Mouse (Mus musculus): Measurements from ENCODE around the gene Pacsin2. TPM values are rescaled to one million over a fixed set of nuclear protein-coding genes. Genes with fewer than 3 reads are reported as not detected.
A peak's percentile ranks its signal among the peaks of the same experiment; 100 is the strongest.
"Not testable (repeated sequence)": the region's sequence is repeated elsewhere in the genome, so short reads cannot be mapped to it uniquely, and the experiment has no call there.

Gene Pacsin2
- 23.4 and 23.5 TPM in 2 replicates for polyA plus RNA-seq (2015; fragmentation: Nextera tagmentation; extraction: Ambion mirVana)

GRCm38 (mm10) chr15:83464083-83464904 lies at the start of gene Pacsin2:
Pacsin2 (minus strand) TSS chr15:83464606.
- Histone ChIP-seq H3K36me3 (ENCODE audit: control insufficient read depth, insufficient read depth, low read length) (no peaks in the 10 kb centered on the region), H3K4me3 (ENCODE audit: low read depth, low read length) (peak within 1 kb of the TSS; percentile 73), H3K9ac (ENCODE audit: low read depth, low read length) (peak within 1 kb of the TSS; percentile 71), H3K9me3 (replicated peaks; ENCODE audit: control insufficient read depth, low read length, poor library complexity, severe bottlenecking) (no peaks in the 10 kb centered on the region), H3K27ac (ENCODE audit: low read length) (no peak within 1 kb of the TSS), H3K4me2 (ENCODE audit: low read length) (peak within 1 kb of the TSS; percentile 80), H3K27me3 (ENCODE audit: control insufficient read depth, insufficient read depth, low read depth, low read length) (no peaks in the 10 kb centered on the region), H3K4me1 (ENCODE audit: control insufficient read depth, insufficient read depth, low read length) (peaks cover 10% of the 10 kb centered on the region)
- under 1% methylated on average over 58 of the region's 88 CpGs for WGBS
- ATAC-seq = peak; percentile 98

GRCm38 (mm10) chr15:83512489-83513281 lies 48.3 kb upstream of the Pacsin2 start:
- 79% methylated on average over 13 of the region's 13 CpGs for WGBS
- H3K27me3 ChIP-seq (ENCODE audit: control insufficient read depth, insufficient read depth, low read depth, low read length) = no peaks in the 10 kb centered on the region
- H3K9me3 ChIP-seq (replicated peaks; ENCODE audit: control insufficient read depth, low read length, poor library complexity, severe bottlenecking) = no peaks in the 10 kb centered on the region
- no peak overlapping the region for H3K4me2 ChIP-seq (ENCODE audit: low read length)
- H3K27ac ChIP-seq (ENCODE audit: low read length) = no peak overlapping the region
- H3K4me3 ChIP-seq (ENCODE audit: low read depth, low read length) = no peak overlapping the region
- no peak overlapping the region for H3K9ac ChIP-seq (ENCODE audit: low read depth, low read length)
- H3K36me3 ChIP-seq (ENCODE audit: control insufficient read depth, insufficient read depth, low read length) = no peaks in the 10 kb centered on the region
- H3K4me1 ChIP-seq (ENCODE audit: control insufficient read depth, insufficient read depth, low read length) = peaks cover 24% of the 10 kb centered on the region
- ATAC-seq = no peak

- peak within 1 kb of the TSS; percentile 93 for H3K27ac ChIP-seq (ENCODE audit: low read length)
- peaks cover 29% of the 10 kb centered on the region for H3K4me1 ChIP-seq (ENCODE audit: control insufficient read depth, insufficient read depth, low read length)
- H3K36me3 ChIP-seq (ENCODE audit: control insufficient read depth, insufficient read depth, low read length) = no peaks in the 10 kb centered on the region
- H3K27me3 ChIP-seq (ENCODE audit: control insufficient read depth, insufficient read depth, low read depth, low read length) = no peaks in the 10 kb centered on the region
- peak; percentile 97 for ATAC-seq
- peak within 1 kb of the TSS; percentile 71 for H3K4me3 ChIP-seq (ENCODE audit: low read depth, low read length)
- H3K9ac ChIP-seq (ENCODE audit: low read depth, low read length) = peak within 1 kb of the TSS; percentile 87
- WGBS = 14% methylated on average over 41 of the region's 41 CpGs
- peak within 1 kb of the TSS; percentile 56 for H3K4me2 ChIP-seq (ENCODE audit: low read length)
- H3K9me3 ChIP-seq (replicated peaks; ENCODE audit: control insufficient read depth, low read length, poor library complexity, severe bottlenecking) = no peaks in the 10 kb centered on the region
These were observed 46.5 kb upstream of the Pacsin2 start, which contains the start of gene Ttll1 for GRCm38 (mm10) chr15:83510805-83511405. Ttll1 (minus strand) TSS chr15:83510893.

- 27% methylated on average over 17 of the region's 17 CpGs for WGBS
- no peaks in the 10 kb centered on the region for H3K9me3 ChIP-seq (replicated peaks; ENCODE audit: control insufficient read depth, low read length, poor library complexity, severe bottlenecking)
- peak overlapping the region; percentile 87 for H3K9ac ChIP-seq (ENCODE audit: low read depth, low read length)
- H3K36me3 ChIP-seq (ENCODE audit: control insufficient read depth, insufficient read depth, low read length) = peaks cover 4% of the 10 kb centered on the region; the same call in 1 of the 2 replicates
- no peaks in the 10 kb centered on the region for H3K27me3 ChIP-seq (ENCODE audit: control insufficient read depth, insufficient read depth, low read depth, low read length)
- H3K4me3 ChIP-seq (ENCODE audit: low read depth, low read length) = peak overlapping the region; percentile 71
- peak overlapping the region; percentile 93 for H3K27ac ChIP-seq (ENCODE audit: low read length)
- peaks cover 29% of the 10 kb centered on the region for H3K4me1 ChIP-seq (ENCODE audit: control insufficient read depth, insufficient read depth, low read length)
- peak overlapping the region; percentile 56 for H3K4me2 ChIP-seq (ENCODE audit: low read length)
- ATAC-seq = peak; percentile 86
These were observed 45.8 kb upstream of the Pacsin2 start for GRCm38 (mm10) chr15:83509950-83510804.

- not testable (repeated sequence) for H3K4me1 ChIP-seq (ENCODE audit: control insufficient read depth, insufficient read depth, low read length); H3K27me3 ChIP-seq (ENCODE audit: control insufficient read depth, insufficient read depth, low read depth, low read length); H3K27ac ChIP-seq (ENCODE audit: low read length); H3K4me3 ChIP-seq (ENCODE audit: low read depth, low read length); H3K9ac ChIP-seq (ENCODE audit: low read depth, low read length); H3K9me3 ChIP-seq (replicated peaks; ENCODE audit: control insufficient read depth, low read length, poor library complexity, severe bottlenecking); ATAC-seq; H3K4me2 ChIP-seq (ENCODE audit: low read length)
- 77% methylated on average over 6 of the region's 6 CpGs for WGBS
- peaks cover 57% of the 10 kb centered on the region for H3K36me3 ChIP-seq (ENCODE audit: control insufficient read depth, insufficient read depth, low read length)
These were observed 37.1 kb upstream of the Pacsin2 start for GRCm38 (mm10) chr15:83501483-83501882.

GRCm38 (mm10) chr15:83500352-83500751 lies 35.9 kb upstream of the Pacsin2 start:
- Histone ChIP-seq H3K36me3 (ENCODE audit: control insufficient read depth, insufficient read depth, low read length) (peaks cover 66% of the 10 kb centered on the region), H3K27me3 (ENCODE audit: control insufficient read depth, insufficient read depth, low read depth, low read length) (no peaks in the 10 kb centered on the region), H3K27ac (ENCODE audit: low read length) (no peak overlapping the region), H3K4me1 (ENCODE audit: control insufficient read depth, insufficient read depth, low read length) (no peaks in the 10 kb centered on the region), H3K4me2 (ENCODE audit: low read length) (no peak overlapping the region), H3K4me3 (ENCODE audit: low read depth, low read length) (no peak overlapping the region), H3K9ac (ENCODE audit: low read depth, low read length) (no peak overlapping the region), H3K9me3 (replicated peaks; ENCODE audit: control insufficient read depth, low read length, poor library complexity, severe bottlenecking) (no peaks in the 10 kb centered on the region)
- ATAC-seq = no peak
- 61% methylated on average over 3 of the region's 3 CpGs for WGBS

- Histone ChIP-seq H3K4me3 (ENCODE audit: low read depth, low read length) (no peak overlapping the region), H3K27me3 (ENCODE audit: control insufficient read depth, insufficient read depth, low read depth, low read length) (no peaks in the 10 kb centered on the region)
These were observed 34.9 kb upstream of the Pacsin2 start for GRCm38 (mm10) chr15:83499211-83499755.

GRCm38 (mm10) chr15:83497299-83497698 lies 32.9 kb upstream of the Pacsin2 start:
- Histone ChIP-seq H3K27me3 (ENCODE audit: control insufficient read depth, insufficient read depth, low read depth, low read length) (no peaks in the 10 kb centered on the region), H3K9ac (ENCODE audit: low read depth, low read length) (no peak overlapping the region), H3K4me1 (ENCODE audit: control insufficient read depth, insufficient read depth, low read length) (no peaks in the 10 kb centered on the region), H3K4me3 (ENCODE audit: low read depth, low read length) (no peak overlapping the region), H3K27ac (ENCODE audit: low read length) (no peak overlapping the region), H3K4me2 (ENCODE audit: low read length) (no peak overlapping the region), H3K9me3 (replicated peaks; ENCODE audit: control insufficient read depth, low read length, poor library complexity, severe bottlenecking) (no peaks in the 10 kb centered on the region), H3K36me3 (ENCODE audit: control insufficient read depth, insufficient read depth, low read length) (peaks cover 67% of the 10 kb centered on the region)
- 91% methylated on average over 6 of the region's 6 CpGs for WGBS
- no peak for ATAC-seq

More at GRCm38 (mm10) chr15:83499211-83499755, 34.9 kb upstream of the Pacsin2 start:
- Histone ChIP-seq H3K9ac (ENCODE audit: low read depth, low read length) (no peak overlapping the region), H3K4me1 (ENCODE audit: control insufficient read depth, insufficient read depth, low read length) (no peaks in the 10 kb centered on the region), H3K27ac (ENCODE audit: low read length) (no peak overlapping the region), H3K9me3 (replicated peaks; ENCODE audit: control insufficient read depth, low read length, poor library complexity, severe bottlenecking) (no peaks in the 10 kb centered on the region), H3K4me2 (ENCODE audit: low read length) (no peak overlapping the region), H3K36me3 (ENCODE audit: control insufficient read depth, insufficient read depth, low read length) (peaks cover 66% of the 10 kb centered on the region)
- 96% methylated on average over 10 of the region's 10 CpGs for WGBS
- no peak for ATAC-seq
